Mouse (Mus musculus): Measurements from ENCODE around the gene Spdya. TPM values are rescaled to one million over a fixed set of nuclear protein-coding genes. Genes with fewer than 3 reads are reported as not detected.

Gene Spdya
- not detected in 2 replicates for polyA plus RNA-seq (2012; rRNA removed; ENCODE audit: low replicate concordance)

GRCm38 (mm10) chr17:71551757-71552451, at the start of gene Spdya:
Spdya (plus strand) TSS chr17:71552061.

GRCm38 (mm10) chr17:71526711-71527564, 24.9 kb upstream of the Spdya start, which contains the start of gene Ndc80:
Ndc80 (minus strand) TSS chr17:71526857.

GRCm38 (mm10) chr17:71615638-71616318, 63.9 kb downstream of the Spdya start, which contains the start of gene Wdr43:
Wdr43 (plus strand) TSS chr17:71615895.

Other genes with a start within 250 kb of the Spdya start
- gene Emilin2, start 240.1 kb upstream of the Spdya start, polyA plus RNA-seq (2012; rRNA removed; ENCODE audit: low replicate concordance), result 39.4 and 59.8 TPM in 2 replicates
- gene Gm4707, start 92.1 kb upstream of the Spdya start, polyA plus RNA-seq (2012; rRNA removed; ENCODE audit: low replicate concordance), result 1.1 and 2.1 TPM in 2 replicates
- gene Smchd1, start 76.7 kb upstream of the Spdya start, polyA plus RNA-seq (2012; rRNA removed; ENCODE audit: low replicate concordance), result 8.1 and 12.1 TPM in 2 replicates
- gene Ndc80, start 25.2 kb upstream of the Spdya start, polyA plus RNA-seq (2012; rRNA removed; ENCODE audit: low replicate concordance), result 0.11 and 0.19 TPM in 2 replicates
- 4.8 and 12.7 TPM in 2 replicates for gene Wdr43, start 63.8 kb downstream of the Spdya start, polyA plus RNA-seq (2012; rRNA removed; ENCODE audit: low replicate concordance)
- 0.60 and 1.9 TPM in 2 replicates for gene Togaram2, start 121.2 kb downstream of the Spdya start, polyA plus RNA-seq (2012; rRNA removed; ENCODE audit: low replicate concordance)
- gene Pcare, start 200.8 kb downstream of the Spdya start, polyA plus RNA-seq (2012; rRNA removed; ENCODE audit: low replicate concordance), result not detected in 2 replicates
- 8.6 and 35.0 TPM in 2 replicates for gene Clip4, start 216.4 kb downstream of the Spdya start, polyA plus RNA-seq (2012; rRNA removed; ENCODE audit: low replicate concordance)

Measured in mammary gland, adult 2 months (tissue).